Mouse (Mus musculus): Measurements from ENCODE around the gene Dlx2. TPM values are rescaled to one million over a fixed set of nuclear protein-coding genes. Genes with fewer than 3 reads are reported as not detected.

Dlx2 gene
- not detected for total RNA-seq (2023)

DNA sequence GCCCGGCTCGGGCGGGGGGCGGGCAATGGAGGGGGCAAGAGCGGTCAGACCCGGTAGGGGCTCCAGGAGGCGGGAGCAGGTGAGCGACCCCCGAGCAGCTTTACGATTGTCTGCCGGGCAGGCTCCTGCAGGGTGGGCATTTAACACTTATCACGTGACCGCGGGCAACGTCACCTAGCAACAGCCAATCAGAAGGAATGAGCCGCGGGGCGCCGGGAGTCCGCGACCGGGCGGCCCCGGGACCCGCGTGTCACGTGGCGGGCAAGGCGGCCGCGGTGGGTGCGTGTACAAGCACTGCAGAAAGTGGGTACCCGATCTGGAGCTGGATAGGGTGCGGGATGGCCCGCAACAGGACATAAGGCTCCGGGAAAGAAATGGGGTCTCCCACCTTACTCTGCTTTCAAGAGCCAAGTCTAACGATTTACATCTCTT, at the start of gene Dlx2:
TSS of gene Dlx2 (minus strand) at position 115 of the 432 bp plus-strand sequence.

DNA sequence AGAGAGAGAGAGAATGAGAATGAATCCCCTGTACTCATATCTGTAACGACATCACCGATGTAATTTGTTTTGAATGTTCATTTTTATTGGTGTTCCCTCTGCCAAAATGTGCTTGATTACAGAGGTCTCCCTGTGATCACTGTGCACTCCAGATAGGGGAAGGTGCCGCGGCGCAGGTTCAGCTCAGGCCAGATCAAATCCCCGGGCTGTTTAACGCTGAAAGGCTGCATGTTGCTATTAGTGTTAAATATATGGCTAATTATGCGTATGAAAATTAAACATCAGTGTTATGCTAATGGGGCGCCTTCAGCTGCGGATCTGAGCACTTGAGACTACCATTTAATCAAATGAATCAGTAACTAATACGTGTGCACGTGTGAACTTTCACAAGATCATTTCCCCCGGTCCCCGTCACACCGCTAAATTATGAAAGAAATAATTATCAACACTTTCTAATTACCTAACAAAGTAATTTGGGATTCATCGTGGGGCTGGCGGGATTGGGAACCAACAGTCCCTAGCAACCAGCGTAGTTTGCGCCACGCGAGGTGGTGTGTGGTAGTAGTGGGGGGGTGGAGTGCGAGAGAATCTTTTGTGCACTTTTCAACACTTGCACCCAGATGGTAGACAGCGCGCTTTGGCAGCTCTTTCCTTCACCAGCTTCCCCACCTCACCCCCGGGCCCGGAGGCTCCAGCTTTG, 18.4 kb downstream of the Dlx2 start, which contains the start of gene Dlx1:
TSS of gene Dlx1 (plus strand) at position 100 of the 700 bp plus-strand sequence.

Other genes with a start within 250 kb of the Dlx2 start
- 10 to 100 TPM; 37.1 to 53.8 TPM for gene Slc25a12, start 179.0 kb downstream of the Dlx2 start, total RNA-seq (2023)
- 10 to 100 TPM; 25.8 to 38.3 TPM for gene Hat1, start 157.8 kb downstream of the Dlx2 start, total RNA-seq (2023)
- gene Metap1d, start 93.5 kb downstream of the Dlx2 start, total RNA-seq (2023), result 10 to 100 TPM; 35.0 to 42.9 TPM
- gene Dlx1, start 18.6 kb downstream of the Dlx2 start, total RNA-seq (2023), result under 1 TPM in 1 of 2 experiments, not detected in 1; 0.58 TPM
- 10 to 100 TPM; 12.4 to 12.5 TPM for gene Itga6, start 198.9 kb upstream of the Dlx2 start, total RNA-seq (2023)

All from B cell, adult 67 days (primary cell).